Mouse (Mus musculus) kidney, postnatal 0 days (tissue): ENCODE results near the gene Bcar3. TPM values are rescaled to one million over a fixed set of nuclear protein-coding genes. Genes with fewer than 3 reads are reported as not detected.

Experiments used
- ATAC-seq: fragments of 200-750 bp; cut with Nextera tagmentation; replicated peaks from 2 replicates; pipeline ENCODE4 v1.8.0; 2017; ENCODE audit warnings: low read depth, moderate number of reproducible peaks, moderate TSS enrichment, moderate library complexity; ENCODE audit not compliant: low FRiP score
- DNase-seq: peaks from one replicate; pipeline ENCODE4 v3.0.0-alpha.2; 2016; ENCODE audit warnings: low spot score
- H3K27ac ChIP-seq: fragments of 300-500 bp; sonication (generic); 2 replicates; pipeline ENCODE4 v1.5.1; 2014; ENCODE audit warnings: mild to moderate bottlenecking
- H3K27me3 ChIP-seq: fragments of 300-500 bp; sonication (generic); 2 replicates; pipeline ENCODE4 v1.6.1; 2014; ENCODE audit warnings: low read length, mixed read lengths; ENCODE audit not compliant: insufficient read depth
- H3K36me3 ChIP-seq: fragments of 300-500 bp; sonication (generic); 2 replicates; pipeline ENCODE4 v1.6.1; 2014; ENCODE audit warnings: low read length, mixed read lengths; ENCODE audit not compliant: insufficient read depth
- H3K4me1 ChIP-seq: fragments of 300-500 bp; sonication (generic); replicated peaks from 2 replicates; pipeline ENCODE4 v1.6.1; 2014; ENCODE audit warnings: antibody characterized with exemption, low read length, mixed read lengths; ENCODE audit not compliant: insufficient read depth
- H3K4me2 ChIP-seq: fragments of 300-500 bp; sonication (generic); 2 replicates; pipeline ENCODE4 v1.6.1; 2014; ENCODE audit warnings: mild to moderate bottlenecking, low read length, moderate library complexity, mixed read lengths
- H3K4me3 ChIP-seq: fragments of 300-500 bp; sonication (generic); replicated peaks from 2 replicates; pipeline ENCODE4 v1.5.1; 2014; ENCODE audit warnings: low read depth, low read length
- H3K9ac ChIP-seq: fragments of 300-500 bp; sonication (generic); 2 replicates; pipeline ENCODE4 v1.6.1; 2014; ENCODE audit warnings: low read depth, low read length
- H3K9me3 ChIP-seq: fragments of 300-500 bp; sonication (generic); replicated peaks from 2 replicates; pipeline ENCODE4 v1.6.1; 2016; ENCODE audit warnings: low read length, inconsistent platforms, mixed read lengths
- CTCF ChIP-seq: IDR thresholded peaks from 2 replicates; pipeline ENCODE4 v1.5.1; 2016; ENCODE audit warnings: antibody characterized with exemption, low read depth, mild to moderate bottlenecking, moderate library complexity
- WGBS: fragments of 180-500 bp; shearing (Covaris S2); extraction: QIAGEN DNeasy Blood & Tissue Kit; methylation state at CpG from one replicate; pipeline ENCODE4 v1.1.7; 2014; 5-methylcytosine and 5-hydroxymethylcytosine counted together
- polyA plus RNA-seq: library from polyadenylated mRNA; unstranded; fragments of >200 nt; fragmentation: Nextera tagmentation; extraction: Ambion mirVana; gene quantifications from 2 replicates; pipeline ENCODE4 v1.2.1, GENCODE M21; 2015

Gene Bcar3
- polyA plus RNA-seq, 1 experiment from 2014 or later: 18.8 TPM

DNA sequence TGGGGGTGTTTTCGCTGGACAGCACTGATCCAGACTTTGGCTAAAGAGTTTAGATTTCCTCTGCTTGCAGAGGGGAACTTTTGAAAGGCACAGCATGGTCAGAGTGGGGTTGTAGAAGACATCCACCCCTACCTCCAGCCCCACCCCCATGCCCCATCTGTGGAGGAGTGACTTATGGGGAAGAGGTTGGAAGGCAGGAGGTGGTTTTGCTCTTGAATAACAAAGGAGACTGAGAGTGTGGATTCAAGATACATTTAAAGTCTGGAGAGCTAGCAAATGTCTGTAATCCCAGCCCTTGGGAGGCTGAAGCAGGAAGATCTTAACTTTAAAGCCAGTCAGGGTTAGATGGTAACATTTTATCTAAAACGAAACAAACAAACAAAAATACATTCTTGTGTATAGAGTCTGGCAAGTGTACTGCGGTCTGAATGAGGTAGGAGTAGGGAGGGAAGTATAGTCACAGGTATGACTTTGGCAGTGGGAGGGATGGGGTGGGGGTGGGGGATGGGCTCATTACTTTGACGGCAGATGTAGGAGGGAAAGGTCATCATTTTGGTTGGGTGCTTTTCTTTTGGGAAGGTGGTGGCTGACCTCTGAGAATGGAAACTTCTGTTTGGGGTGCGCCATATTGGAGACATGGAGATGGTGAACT lies 140.2 kb downstream of the Bcar3 start:
- Histone ChIP-seq H3K9ac (no peak overlapping the region), H3K4me3 (no peak overlapping the region), H3K27ac (no peak overlapping the region), H3K27me3 (no peaks in the 10 kb centered on the region), H3K4me2 (no peak overlapping the region), H3K36me3 (no peaks in the 10 kb centered on the region), H3K9me3 (no peaks in the 10 kb centered on the region), H3K4me1 (0 out of 2 replicates have a peak, but pooled peaks cover 6% of the 10 kb centered on the region)
- no peak for DNase-seq
- TF ChIP-seq CTCF: no peak
- 82% methylated on average over 5 of the region's 5 CpGs for WGBS
- no peak for ATAC-seq

DNA sequence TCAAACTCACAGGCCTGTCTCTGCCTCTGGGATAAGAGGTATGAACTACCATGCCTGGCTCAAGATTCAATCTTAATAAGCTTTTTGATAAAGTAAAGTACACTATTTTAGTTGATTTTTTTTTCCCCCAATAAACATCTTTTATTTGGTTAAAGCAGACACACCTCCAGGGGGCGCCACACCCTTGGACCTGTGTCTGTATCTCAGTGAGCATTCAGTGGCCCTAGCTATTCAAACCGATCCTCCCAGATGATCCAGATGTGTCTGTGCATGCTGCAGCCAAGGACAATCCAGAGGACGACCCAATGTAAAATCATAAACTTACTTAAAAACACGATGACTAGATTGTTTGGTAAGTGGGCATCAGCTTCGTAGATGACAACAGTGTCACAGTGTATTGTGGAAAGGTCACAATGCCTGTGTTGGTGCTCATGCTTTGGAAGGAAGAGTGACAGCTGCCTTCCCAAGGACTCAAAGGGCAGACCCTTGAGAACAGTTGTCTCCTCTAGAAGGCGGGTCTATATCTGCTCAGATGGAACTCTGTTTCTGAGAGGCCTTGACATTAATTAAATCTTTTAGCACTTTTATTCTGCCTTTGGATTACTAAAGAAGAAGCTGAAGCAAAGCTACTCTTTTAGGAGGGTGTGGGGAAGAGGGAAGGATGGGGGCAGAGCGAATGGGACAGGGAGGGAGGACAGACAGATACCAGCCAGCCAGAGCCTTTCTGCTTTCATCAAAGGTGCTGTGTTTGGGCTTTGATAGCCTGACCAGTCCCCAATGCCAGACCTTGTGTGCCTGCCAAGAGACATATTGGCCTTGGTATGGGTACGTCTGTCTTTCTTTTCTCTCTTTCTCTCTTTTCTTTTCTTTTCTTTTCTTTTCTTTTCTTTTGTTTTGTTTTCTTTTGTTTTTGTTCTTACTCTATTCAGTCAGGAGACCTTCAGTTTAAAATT lies 141.3 kb downstream of the Bcar3 start:
- 91% methylated on average over 8 of the region's 8 CpGs for WGBS
- Histone ChIP-seq H3K27me3 (no peaks in the 10 kb centered on the region), H3K9ac (no peak overlapping the region), H3K36me3 (no peaks in the 10 kb centered on the region), H3K27ac (no peak overlapping the region), H3K4me2 (no peak overlapping the region), H3K9me3 (no peaks in the 10 kb centered on the region), H3K4me3 (no peak overlapping the region), H3K4me1 (0 out of 2 replicates have a peak, but pooled peaks cover 6% of the 10 kb centered on the region)
- ATAC-seq (no peak), DNase-seq (no peak)
- TF ChIP-seq CTCF: peak; percentile 36; the same call in 1 of the 2 replicates

DNA sequence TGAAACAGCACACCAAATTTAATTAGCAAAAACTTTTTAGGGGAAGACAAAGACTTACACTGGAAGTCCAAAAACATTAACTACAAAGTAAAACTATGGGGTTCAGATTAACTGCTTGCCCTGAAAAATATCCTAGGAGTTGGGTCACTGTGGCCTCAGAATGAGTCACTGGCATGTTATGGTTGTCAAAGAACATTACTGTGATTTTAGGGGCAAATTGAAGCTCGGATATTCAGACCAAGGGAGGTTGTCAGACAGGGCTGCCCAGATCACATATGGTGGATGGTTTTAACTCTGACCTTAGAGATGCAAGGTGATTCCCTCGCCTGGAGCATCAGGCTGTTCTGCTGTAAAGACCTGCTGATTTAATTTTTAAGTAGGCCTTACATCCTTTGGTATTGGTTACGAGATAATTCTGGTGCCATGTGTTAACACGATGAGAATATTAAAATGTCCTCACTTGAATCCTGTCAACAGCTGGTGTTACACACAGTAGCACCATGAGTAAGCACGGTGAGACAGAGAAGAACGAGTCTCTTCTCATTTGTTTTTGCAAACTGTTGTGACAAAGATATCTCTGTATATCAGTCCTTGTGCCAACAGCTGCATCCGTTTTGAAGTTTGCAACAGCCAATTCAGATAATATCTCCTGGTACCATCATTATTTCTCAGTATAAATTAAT lies 144.3 kb downstream of the Bcar3 start:
- no peak for DNase-seq
- no peaks in the 10 kb centered on the region for H3K4me1 ChIP-seq
- H3K9ac ChIP-seq: no peak overlapping the region
- H3K9me3 ChIP-seq: no peaks in the 10 kb centered on the region
- WGBS: 68% methylated on average over 7 of the region's 7 CpGs
- no peak overlapping the region for H3K27ac ChIP-seq
- H3K4me2 ChIP-seq: no peak overlapping the region
- no peaks in the 10 kb centered on the region for H3K36me3 ChIP-seq
- no peak for ATAC-seq
- no peak for TF ChIP-seq CTCF
- no peaks in the 10 kb centered on the region for H3K27me3 ChIP-seq
- H3K4me3 ChIP-seq: no peak overlapping the region

DNA sequence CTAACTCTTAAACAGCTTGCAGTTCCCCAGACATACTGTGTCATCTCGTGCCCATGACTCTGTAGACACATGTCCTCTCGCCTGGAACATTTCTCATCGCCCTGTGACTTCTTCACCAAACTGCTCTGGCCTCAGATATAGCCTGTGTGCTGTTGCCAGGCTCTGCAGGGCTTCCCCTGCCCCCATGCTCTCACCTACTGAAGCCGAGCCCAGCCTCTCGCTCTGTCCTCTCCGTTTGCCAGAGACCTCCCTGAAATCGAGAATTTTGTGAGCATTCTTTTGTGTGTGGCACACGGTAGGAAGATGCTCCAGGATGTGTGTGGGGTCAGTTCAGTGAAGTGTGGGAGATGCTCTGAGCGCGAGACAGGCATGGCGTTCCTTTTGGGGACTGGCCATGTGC lies 151.8 kb downstream of the Bcar3 start:
- TF ChIP-seq CTCF: no peak
- Histone ChIP-seq H3K27me3 (no peaks in the 10 kb centered on the region), H3K9me3 (no peaks in the 10 kb centered on the region), H3K36me3 (no peaks in the 10 kb centered on the region), H3K4me1 (0 out of 2 replicates have a peak, but pooled peaks cover 4% of the 10 kb centered on the region), H3K9ac (no peak overlapping the region), H3K4me3 (no peak overlapping the region), H3K27ac (no peak overlapping the region), H3K4me2 (no peak overlapping the region)
- 67% methylated on average over 11 of the region's 11 CpGs for WGBS
- ATAC-seq (no peak), DNase-seq (no peak)

DNA sequence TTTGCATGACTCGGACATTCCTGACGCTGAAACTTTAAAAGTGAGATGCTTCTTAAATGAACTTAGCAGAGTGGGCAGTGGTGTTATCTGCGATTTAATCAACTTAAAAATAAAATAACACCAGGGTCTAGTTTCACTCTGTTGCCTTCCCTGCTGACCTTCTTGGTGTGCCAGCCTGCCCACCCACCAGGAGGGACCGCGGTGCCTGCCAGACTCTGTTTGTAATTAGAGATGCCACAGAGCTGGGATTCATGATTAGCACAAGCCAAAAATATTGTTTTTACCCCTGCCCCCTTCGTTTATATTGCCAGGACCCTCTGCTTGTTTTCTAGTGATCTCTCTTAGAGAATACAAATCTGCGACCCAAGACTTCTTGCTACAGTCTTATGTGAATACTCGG lies 152.7 kb downstream of the Bcar3 start:
- WGBS: 44% methylated on average over 8 of the region's 8 CpGs

DNA sequence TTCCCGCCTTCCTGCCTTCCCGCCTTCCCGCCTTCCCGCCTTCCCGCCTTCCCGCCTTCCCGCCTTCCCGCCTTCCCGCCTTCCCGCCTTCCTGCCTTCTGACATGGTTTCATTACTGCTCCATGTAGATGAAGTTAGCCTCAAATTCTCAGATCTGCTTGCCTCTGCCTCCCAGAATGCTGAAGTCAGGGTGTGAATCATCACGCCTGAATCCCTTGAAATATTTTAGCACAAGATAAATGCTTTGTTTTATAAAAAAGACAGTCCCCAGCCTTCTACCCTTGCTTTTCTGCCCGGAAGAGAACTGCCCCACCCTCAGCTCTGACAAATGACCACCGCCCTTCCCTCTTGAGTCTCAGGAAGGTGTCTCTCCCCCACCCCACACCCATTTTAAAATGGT lies 154.3 kb downstream of the Bcar3 start:
- Histone ChIP-seq H3K27me3 (no peaks in the 10 kb centered on the region), H3K4me1 (0 out of 2 replicates have a peak, but pooled peaks cover 4% of the 10 kb centered on the region), H3K4me3 (no peak overlapping the region), H3K9me3 (no peaks in the 10 kb centered on the region), H3K4me2 (no peak overlapping the region), H3K36me3 (no peaks in the 10 kb centered on the region), H3K27ac (no peak overlapping the region), H3K9ac (no peak overlapping the region)
- TF ChIP-seq CTCF: no peak
- DNase-seq (no peak), ATAC-seq (no peak)
- WGBS: 97% methylated on average over 13 of the region's 13 CpGs

More for the DNA sequence above, 152.7 kb downstream of the Bcar3 start:
- H3K9me3 ChIP-seq: no peaks in the 10 kb centered on the region
- TF ChIP-seq CTCF: no peak
- no peak for ATAC-seq
- 0 out of 2 replicates have a peak, but pooled peaks cover 4% of the 10 kb centered on the region for H3K4me1 ChIP-seq
- no peaks in the 10 kb centered on the region for H3K36me3 ChIP-seq
- H3K27ac ChIP-seq: no peak overlapping the region
- H3K27me3 ChIP-seq: no peaks in the 10 kb centered on the region
- H3K4me3 ChIP-seq: no peak overlapping the region
- no peak overlapping the region for H3K9ac ChIP-seq
- no peak overlapping the region for H3K4me2 ChIP-seq
- DNase-seq: no peak
